Mouse (Mus musculus): Measurements from ENCODE around the gene Clec10a. TPM values are rescaled to one million over a fixed set of nuclear protein-coding genes. Genes with fewer than 3 reads are reported as not detected.
"Not testable (repeated sequence)": the region's sequence is repeated elsewhere in the genome, so short reads cannot be mapped to it uniquely, and the experiment has no call there.

Gene Clec10a
- total RNA-seq (2022) = 1 to 10 TPM; 3.3 to 7.3 (median 5.4) TPM

- not testable (repeated sequence) for DNase-seq
These were observed at the start of gene Clec10a for GRCm38 (mm10) chr11:70155897-70156296. TSS of gene Clec10a (plus strand) at chr11:70156197.

GRCm38 (mm10) chr11:70107085-70107484 lies 48.9 kb upstream of the Clec10a start:
- no peak for DNase-seq

GRCm38 (mm10) chr11:70110146-70110545 lies 45.9 kb upstream of the Clec10a start:
- no peak for DNase-seq

GRCm38 (mm10) chr11:70114562-70114961 lies 41.4 kb upstream of the Clec10a start:
- DNase-seq = no peak

GRCm38 (mm10) chr11:70115901-70116300 lies 40.1 kb upstream of the Clec10a start:
- no peak for DNase-seq

- no peak for DNase-seq
These were observed 26.0 kb upstream of the Clec10a start, which contains the start of gene Mgl2 for GRCm38 (mm10) chr11:70129926-70130379. TSS of gene Mgl2 (plus strand) at chr11:70130329.

GRCm38 (mm10) chr11:70135001-70135400 lies 21.0 kb upstream of the Clec10a start:
- not testable (repeated sequence) for DNase-seq

GRCm38 (mm10) chr11:70135925-70136324 lies 20.1 kb upstream of the Clec10a start:
- not testable (repeated sequence) for DNase-seq

GRCm38 (mm10) chr11:70139171-70139570 lies 16.8 kb upstream of the Clec10a start:
- DNase-seq = no peak

- DNase-seq = no peak
These were observed 4.9 kb upstream of the Clec10a start for GRCm38 (mm10) chr11:70151072-70151471.

- no peak for DNase-seq
These were observed 6.3 kb downstream of the Clec10a start for GRCm38 (mm10) chr11:70162336-70162735.

GRCm38 (mm10) chr11:70165972-70166921 lies 10.2 kb downstream of the Clec10a start:
- peak; percentile 11 for DNase-seq

GRCm38 (mm10) chr11:70168136-70168535 lies 12.1 kb downstream of the Clec10a start:
- DNase-seq = no peak

- DNase-seq = not testable (repeated sequence)
These were observed 13.5 kb downstream of the Clec10a start for GRCm38 (mm10) chr11:70169471-70169870.

GRCm38 (mm10) chr11:70170291-70170690 lies 14.3 kb downstream of the Clec10a start:
- DNase-seq = no peak

GRCm38 (mm10) chr11:70171181-70171580 lies 15.2 kb downstream of the Clec10a start:
- DNase-seq = no peak

GRCm38 (mm10) chr11:70171847-70172246 lies 15.8 kb downstream of the Clec10a start:
- DNase-seq = no peak

- DNase-seq = no peak
These were observed 16.3 kb downstream of the Clec10a start for GRCm38 (mm10) chr11:70172298-70172697.

- DNase-seq = no peak
These were observed 18.5 kb downstream of the Clec10a start for GRCm38 (mm10) chr11:70174491-70174890.

GRCm38 (mm10) chr11:70177647-70178046 lies 21.6 kb downstream of the Clec10a start:
- DNase-seq = no peak

GRCm38 (mm10) chr11:70178311-70178710 lies 22.3 kb downstream of the Clec10a start:
- DNase-seq = no peak

- DNase-seq = no peak
These were observed 22.8 kb downstream of the Clec10a start for GRCm38 (mm10) chr11:70178756-70179155.

GRCm38 (mm10) chr11:70179401-70179800 lies 23.4 kb downstream of the Clec10a start:
- DNase-seq = no peak

- no peak for DNase-seq
These were observed 24.5 kb downstream of the Clec10a start for GRCm38 (mm10) chr11:70180496-70180895.
